Mouse (Mus musculus): ENCODE data around the gene Camta1.

The Camta1 gene

DNA sequence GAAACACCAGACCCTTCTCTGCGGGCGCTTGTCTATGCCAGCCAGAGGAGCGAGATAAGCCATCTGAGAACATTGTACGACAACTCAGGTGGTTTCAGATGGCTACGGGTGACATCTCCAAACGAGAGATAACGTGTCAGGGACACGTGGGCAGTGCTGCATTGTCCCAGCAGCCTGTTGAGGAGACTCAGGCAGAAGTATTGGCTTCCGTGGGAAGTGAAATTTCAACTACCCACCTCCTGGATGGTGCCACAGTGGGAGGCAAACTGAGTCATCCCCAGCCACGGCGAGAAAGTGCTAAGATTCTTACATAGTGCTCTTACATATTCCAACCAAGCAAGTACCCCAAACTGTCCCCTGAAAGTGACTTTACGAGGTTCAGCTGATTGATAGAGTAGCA lies 637.7 kb downstream of the Camta1 start:
- in situ Hi-C loops (cut with MboI, MseI), result no loop called here

DNA sequence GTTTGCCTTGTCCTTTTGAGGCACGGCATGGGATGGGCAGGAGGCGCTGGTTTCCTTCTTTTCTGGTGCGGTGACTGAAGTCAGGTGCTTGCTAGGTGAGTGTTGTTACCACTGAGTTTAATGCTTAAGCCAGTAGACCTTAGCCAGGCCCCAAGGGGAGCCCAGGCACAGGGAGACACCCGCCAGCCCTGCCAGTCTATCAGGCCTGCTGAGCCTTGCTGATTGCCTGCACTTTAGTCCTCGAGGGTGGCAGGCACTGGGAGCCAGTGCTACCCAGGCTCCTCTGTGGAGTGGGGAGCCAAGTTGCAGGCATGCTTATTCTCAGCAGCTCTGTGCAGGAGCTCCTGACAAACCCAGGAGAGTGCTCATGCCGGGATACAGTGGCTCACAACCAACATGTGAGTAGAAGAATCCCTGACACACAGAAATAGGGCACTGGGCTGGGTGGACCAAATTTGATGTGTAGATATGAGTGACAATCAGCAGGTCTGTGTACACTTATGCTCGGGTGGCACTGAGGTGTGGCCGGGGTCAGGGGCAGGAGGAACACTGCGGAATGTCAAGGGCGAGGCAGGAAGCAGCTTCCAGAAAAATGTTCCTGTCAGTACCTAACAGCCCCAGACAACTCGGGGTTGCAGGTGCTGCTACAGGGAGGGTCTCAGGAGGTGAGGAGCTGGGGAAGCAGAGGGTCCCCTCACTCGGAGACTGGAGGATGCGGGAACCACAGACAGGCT lies 638.2 kb downstream of the Camta1 start:
- in situ Hi-C loops (cut with MboI, MseI), result no loop called here

DNA sequence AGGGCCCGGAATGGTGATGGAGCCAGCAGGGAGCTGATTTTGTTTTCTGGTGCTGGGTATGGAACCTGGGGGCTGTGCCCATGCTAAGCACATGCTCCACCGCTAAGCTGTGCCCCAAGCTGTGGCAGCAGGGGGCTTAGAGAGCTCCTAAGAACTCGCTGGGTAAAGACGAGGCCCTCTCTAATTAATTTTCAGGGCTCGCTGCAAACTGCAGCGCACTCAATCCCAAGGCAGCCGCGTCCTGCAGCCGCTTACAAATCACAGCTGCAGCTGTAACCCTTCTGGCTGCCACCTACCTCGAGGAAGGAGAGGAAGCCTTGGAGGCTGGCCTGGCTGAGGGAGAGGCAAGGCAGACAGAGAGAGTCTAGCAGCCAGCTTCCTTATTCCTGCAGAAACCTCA lies 639.0 kb downstream of the Camta1 start:
- in situ Hi-C loops (cut with MboI, MseI), result no loop called here

DNA sequence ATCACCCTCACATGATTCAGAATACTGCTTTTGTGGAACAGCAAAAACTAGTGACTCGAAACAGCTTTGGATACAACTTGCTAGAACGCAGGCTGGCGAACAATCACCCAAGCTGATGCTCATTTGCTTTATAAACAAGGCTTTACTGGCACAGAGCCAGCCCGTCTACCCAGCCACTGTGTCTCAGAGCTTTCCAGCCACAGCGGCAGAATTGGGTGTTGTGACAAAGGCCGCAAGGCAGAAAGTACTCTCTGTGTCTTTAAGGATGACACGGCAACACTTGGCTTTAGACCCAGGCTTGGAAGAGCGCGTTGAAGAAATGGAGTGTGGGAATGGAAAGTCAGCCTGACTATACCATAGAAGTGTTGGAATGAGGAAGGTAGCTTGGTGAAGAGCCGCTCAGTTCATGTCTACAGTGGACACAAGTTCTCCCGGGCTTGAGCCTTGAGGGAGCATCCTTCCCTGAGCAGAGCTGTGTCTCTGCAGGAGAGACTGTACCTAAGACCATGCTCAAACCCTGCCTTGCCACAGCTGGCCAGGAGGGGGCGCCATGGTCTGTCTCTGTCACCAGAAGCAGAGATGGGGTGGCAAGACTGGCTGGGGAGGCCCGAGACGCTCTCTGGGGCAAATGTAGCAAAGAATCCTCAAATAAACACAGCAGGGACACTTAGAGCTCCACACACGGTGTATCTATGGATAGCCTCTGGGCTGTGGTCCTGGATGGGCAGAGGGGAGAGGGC lies 645.0 kb downstream of the Camta1 start:
- in situ Hi-C loops (cut with MboI, MseI), result no loop called here

DNA sequence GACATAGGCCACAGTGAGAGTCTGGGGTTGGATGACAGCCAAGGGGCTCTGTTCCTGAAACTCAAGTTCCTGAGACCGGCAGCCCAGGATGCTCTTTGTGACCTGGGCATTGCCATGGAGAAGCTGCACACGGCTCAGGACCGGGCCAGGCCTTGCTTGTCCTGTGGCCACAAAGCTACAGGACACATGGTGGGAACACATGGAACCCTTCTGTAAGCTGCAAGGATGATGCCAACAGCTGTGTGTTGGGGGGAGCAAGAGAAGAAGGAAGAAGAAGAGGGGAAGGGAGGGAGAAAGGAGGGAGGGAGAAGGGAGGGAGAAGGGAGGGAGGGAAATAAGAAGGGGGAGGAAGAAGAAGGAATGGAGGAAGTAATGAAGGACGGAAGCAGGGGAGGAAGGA lies 645.8 kb downstream of the Camta1 start:
- in situ Hi-C loops (cut with MboI, MseI), result no loop called here

DNA sequence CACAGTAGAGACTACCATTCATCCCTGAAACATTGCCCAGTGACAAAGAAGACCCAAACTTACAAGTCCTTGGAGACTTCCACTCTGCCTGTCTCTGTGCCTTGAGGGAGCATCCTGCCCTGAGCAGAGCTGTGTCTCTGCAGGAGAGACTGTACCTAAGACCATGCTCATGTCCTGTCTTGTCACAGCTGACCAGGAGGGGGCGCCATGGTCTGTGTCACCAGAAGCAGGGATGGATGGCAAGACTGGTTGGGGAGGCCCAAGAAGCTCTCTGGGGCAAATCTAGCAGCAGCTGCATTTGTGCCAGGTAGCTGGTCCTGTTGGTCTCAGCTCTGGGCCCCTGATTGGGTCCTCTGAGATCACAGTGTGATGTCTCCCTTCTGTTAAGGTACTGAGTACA lies 646.5 kb downstream of the Camta1 start:
- in situ Hi-C loops (cut with MboI, MseI), result no loop called here

DNA sequence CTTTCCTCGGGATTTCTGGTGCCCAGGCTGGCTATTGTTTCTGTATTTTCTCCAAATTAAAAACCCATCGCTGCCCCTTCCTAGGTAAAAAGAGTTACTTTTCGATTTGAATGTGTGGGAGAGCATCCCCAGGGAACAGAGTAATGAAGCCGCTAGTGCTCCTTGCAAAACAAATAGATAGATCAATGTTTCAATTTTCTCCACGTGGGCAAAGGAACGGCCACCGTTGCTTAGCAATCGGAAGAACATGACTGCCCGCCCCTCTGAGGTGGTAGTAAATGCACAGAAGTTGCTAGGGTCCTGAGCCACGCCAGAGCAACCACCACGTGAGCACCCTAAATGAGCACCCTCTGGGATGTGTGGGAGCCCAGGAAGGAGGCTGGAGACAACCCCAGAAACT lies 648.2 kb downstream of the Camta1 start:
- in situ Hi-C loops (cut with MboI, MseI), result no loop called here

DNA sequence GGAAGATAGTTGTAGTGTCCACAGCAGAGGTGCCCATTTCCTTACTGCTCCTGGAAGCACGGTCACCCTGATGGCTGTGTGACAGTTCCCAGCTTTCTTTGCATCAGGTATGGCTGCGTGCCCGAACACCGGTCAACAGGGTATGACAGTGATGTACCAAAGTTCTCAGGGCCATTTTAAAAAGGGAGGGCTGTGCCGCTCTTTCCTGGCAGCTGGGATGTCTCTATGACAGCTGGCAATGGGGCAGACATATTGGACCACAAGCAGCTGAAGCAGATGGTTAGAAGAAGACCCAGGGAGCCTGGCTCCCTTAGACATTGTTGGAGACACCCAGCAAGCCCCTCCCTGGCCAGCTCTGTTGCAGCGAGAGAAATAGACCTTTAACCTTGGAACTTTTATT lies 649.7 kb downstream of the Camta1 start:
- in situ Hi-C loops (cut with MboI, MseI), result no loop called here

DNA sequence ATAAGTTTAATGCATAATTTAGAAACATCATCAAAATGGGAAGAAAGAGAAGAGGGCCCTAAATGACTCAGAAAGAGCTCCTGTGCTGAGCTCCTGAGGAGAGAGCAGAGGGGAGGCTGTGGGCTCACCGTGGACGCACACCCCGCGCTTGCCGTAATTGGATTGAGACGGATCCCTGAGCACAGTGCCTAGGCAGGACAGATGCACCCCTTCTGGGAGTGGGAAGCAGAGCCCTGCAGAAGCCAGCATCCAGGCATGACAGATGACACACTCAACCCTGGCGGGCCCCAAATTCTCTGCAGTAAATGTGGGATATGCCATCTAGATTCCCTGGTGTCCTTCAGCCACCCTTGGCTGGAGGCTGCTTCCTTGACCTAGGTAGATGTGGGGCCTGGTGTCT lies 654.1 kb downstream of the Camta1 start:
- in situ Hi-C loops (cut with MboI, MseI), result no loop called here

DNA sequence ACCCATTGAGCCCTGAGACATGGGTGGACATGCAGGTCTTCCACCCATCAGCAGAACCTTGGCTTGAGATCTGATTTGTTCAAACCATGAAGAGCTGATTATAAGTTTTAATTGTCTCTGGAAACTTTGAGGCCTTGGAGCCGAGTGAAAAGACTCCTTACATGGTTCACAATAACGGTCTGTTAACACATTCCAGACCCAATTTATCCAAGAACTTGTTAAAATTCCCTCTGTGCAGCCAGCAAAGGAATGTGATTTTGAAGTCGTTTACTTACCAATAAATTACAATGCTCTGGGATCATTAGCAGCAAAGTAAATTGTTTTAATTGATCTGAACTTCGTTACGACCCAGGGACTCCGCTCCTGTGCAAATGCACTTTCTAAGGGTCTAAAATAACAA lies 658.8 kb downstream of the Camta1 start:
- in situ Hi-C loops (cut with MboI, MseI), result no loop called here

DNA sequence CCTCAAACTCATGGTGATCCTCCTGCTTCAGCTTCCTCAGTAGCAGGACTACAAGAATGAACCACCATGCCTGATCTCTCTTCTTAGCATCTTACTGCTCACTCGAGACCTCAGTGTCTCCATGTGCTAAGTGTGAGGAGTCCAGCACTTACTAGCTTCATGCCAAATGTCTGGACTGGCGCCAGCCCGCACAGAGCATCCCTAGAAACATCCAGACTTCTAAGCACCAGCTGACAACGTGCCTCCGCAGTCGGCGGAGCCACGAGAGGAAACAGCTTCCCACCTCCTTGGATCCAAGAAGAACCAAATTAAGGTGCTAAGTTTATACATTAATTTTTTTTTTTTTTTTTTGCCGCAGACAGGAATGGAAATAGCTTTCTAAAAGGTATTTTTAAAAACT lies 661.4 kb downstream of the Camta1 start:
- in situ Hi-C loops (cut with MboI, MseI), result no loop called here

DNA sequence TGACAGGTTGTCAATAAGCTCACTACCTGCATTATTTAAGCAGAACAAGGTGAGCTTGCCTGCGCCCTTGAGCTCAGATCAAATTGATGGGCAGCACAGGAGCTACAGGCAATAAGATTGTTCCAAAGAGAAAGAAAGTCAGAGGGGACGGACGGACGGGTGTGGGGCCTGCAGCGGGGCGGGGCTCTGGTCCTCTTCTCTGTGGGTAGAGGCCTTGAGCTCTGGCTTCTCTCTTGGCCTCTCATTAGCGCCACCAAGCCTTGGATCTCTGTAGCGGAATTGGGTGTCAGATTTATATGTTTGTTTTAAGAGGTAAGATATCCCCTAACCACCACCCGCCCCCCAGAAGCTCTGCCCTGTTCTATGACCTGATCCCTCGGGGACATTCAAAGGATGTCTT lies 666.5 kb downstream of the Camta1 start:
- in situ Hi-C loops (cut with MboI, MseI), result loop anchor here in 1 of 2 experiments (10.0 kb wide), 1 partner anchor 390 kb away; no protein-coding TSS in a partner anchor

DNA sequence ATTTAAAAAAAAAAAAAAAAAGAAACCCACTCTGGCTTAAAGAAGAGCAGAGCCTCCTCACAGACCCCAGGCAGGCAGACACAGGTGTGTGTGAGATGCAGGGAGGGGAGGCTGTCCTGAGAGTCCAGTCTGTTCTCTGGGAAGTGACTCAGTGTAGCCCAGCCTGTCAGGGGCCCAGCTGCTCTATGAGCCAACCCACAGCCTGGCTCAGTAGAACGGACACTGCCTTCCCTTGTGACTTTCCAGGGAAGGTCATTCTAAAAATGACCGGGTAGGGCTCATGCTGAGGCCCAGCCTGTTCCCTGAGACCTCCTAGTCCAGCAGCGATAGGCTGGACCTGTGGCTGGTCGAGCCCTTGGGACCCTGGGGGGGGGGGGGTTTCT lies 667.0 kb downstream of the Camta1 start:
- in situ Hi-C loops (cut with MboI, MseI), result loop anchor here in 1 of 2 experiments (10.0 kb wide), 1 partner anchor 390 kb away; no protein-coding TSS in a partner anchor

DNA sequence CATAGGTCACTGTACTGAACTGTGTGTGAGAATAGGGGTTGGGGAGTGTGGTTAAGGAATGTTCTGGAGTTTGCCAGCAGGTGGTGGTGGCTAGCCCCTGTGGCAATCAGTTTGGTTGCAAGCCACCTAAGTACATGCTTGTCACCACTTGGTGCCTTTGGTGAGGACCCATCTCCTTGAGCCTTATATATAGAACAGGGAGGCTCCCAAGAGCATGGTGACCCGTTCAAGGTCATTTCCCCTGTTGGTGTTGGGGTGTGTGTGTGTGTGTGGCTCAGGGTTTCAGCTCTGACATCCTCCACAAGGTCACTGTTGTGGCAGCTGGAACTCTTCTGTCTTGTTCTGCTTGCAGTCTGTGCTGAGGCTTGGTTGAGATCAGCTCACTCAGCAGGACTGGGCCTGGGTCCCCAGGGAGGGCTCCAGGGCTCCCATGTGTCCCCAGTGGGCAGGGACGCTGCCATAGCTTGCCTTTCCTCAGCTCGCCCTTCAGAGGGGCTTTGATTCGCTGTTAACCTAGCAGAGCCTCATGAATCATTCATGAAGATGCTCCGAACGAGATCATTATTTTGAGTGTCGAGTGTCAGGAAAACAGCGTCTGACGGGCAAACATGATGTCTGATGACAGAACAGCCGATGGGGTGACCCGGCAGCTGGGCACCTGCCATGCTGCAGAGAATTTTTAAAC lies 667.5 kb downstream of the Camta1 start:
- in situ Hi-C loops (cut with MboI, MseI), result loop anchor here in 1 of 2 experiments (10.0 kb wide), 1 partner anchor 391 kb away; no protein-coding TSS in a partner anchor

DNA sequence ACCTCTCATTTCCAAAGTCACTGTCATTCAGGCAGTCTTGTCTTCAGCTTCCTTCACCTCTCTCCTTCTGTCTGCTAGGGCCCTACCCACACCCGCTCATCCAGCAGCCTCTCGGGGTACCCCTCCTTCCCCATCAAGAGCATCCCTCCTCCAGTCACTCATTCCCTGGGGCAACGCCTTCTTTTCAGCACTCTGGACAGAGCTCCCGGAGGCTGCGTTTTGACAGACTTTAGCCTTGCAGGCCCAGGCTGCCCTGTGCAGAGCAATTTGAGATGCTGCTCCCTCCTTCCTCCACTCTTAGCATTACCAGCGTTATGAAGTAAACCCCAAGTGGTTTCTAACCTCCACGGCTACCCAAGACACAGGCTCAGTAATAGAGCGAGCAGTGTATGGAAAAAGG lies 675.2 kb downstream of the Camta1 start:
- in situ Hi-C loops (cut with MboI, MseI), result no loop called here

DNA sequence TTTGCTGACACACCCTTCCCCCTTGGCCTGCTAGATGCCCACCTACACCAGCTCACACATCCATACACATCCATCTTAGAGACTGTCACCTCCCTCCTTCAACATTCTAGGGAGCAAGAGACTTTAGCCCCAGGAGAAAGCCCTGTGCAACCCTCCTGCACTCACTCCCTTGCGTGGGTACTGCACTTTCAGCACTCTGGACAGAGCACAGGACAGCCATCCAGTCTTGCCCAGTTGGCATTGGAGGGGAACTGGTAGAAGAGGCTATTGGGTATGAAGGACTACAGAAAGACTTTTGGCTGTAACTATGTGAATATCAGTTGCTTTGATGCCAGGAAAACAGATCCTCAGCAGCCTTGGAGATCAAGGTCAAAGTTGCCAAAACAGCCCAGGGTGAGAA lies 675.9 kb downstream of the Camta1 start:
- in situ Hi-C loops (cut with MboI, MseI), result no loop called here

DNA sequence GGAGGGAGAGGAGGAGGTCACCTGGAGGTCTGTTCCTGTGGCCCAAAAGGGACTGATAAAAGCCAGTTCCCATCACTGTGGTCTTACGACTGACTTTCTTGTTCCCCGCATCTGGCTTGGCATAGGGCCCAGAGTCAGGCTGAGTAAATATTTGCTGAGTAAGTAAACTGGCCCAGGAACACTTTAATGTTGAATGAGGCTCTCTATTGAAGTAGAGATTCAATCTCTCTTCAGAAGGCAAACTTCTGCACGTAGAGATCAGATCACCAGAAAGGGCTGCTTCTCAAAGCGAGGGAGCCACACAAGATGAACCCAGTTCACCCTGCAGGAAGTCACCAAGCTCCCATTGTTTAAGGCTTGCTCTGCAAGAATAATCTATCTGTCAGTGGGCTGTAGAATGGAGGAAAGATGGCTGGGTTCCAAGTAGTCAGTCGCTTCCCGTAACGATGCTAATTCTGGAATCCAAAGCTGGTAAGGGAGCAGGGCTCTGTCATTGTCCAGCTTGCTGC lies 681.2 kb downstream of the Camta1 start:
- in situ Hi-C loops (cut with MboI, MseI), result no loop called here

DNA sequence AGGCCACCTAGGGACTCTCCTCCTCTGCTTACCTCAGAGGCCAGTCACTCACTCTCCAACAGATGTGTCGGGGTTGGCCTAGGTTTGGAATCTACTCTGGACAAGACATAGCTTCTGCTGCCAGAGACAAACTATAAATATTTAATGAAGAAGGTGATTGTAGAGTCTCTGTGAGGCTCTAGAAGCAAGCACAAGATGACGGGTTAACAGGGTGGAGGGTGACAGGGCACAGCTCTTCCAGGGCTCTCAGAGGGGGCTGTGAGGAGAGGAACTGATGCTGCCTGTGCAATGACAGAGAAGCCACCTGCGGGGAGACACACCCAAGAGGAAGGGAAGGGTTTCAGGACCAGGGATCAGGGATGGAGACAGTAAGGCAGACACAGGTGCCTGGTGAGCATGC lies 682.0 kb downstream of the Camta1 start:
- in situ Hi-C loops (cut with MboI, MseI), result no loop called here

DNA sequence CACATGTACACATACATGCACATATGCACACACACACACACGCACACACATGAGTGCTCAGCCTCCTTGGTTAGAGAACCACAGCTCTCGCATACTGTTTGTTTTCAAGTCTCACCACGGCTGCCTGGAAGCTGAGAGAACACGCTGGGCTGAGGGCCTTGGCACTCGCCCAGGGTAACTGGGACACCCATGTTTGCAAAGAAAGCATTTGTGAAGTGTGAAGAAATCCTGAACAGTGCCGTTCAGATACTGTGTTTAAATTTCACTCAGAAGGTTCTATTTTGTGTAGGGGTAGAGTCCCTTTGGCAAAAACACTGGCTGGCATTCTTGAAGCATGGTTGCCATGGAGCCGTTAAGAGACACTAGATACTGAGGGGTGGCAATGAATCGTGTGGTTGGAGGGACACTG lies 682.7 kb downstream of the Camta1 start:
- in situ Hi-C loops (cut with MboI, MseI), result no loop called here

DNA sequence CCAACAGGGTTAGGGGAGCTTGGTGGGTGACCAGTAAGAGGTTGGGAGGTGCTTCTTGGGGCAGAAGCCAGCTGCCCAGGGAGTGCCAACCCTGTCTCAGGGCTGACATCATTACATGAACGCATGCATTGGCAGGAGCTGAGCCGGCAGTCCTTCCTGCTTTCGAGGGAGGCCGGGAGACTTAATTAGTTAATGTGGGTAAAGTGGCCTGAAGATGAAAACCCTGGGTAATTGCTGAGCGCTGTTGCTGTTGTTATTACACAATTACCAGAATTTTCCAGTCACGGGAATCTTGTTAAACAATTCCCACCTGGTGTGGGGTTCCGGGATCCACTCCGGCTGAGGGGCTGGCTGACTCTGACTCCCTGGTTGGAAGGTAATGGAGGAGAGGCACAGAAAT lies 689.1 kb downstream of the Camta1 start:
- in situ Hi-C loops (cut with MboI, MseI), result no loop called here

DNA sequence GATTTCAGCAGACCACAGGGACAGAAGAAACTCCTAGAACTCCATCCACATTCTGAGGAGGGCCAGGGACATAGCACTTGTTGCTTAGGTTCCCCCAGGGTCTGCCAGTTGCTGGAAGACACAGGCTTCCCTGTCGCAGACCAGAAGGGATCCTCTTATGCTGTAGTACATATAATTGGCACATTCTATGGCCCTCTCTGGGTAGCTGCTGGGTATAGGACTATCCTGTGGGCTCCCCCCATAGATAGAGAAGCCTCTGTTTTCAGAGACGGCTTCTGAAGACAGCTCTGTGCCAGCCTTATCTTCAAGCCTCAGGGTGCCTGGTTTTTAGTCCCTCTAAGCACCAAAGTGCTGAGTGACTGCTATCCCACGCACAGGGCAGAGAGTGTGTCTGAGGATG lies 690.6 kb downstream of the Camta1 start:
- in situ Hi-C loops (cut with MboI, MseI), result no loop called here

DNA sequence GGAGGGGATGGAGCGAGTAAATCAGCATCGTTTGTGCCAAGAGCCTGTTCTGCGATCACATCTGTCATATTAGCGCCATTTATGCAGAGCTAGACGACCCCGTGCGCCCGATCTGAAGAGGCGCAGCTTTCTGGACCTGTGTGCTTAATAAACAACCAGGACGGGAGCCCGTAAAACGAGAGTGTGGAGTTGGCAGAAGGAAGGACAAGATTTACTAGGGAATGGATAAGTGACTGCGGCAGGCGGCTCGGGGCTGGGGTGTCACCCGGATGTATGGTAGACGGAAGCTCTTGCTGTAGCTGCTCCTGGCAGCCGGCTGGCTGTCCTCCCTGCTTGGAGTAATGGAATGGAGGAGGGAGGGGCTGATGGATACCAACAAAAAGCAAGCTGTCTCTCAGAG lies 691.0 kb downstream of the Camta1 start:
- in situ Hi-C loops (cut with MboI, MseI), result no loop called here

Measured in T-helper 17 cell (primary cell).